In the genomic region with DNA sequence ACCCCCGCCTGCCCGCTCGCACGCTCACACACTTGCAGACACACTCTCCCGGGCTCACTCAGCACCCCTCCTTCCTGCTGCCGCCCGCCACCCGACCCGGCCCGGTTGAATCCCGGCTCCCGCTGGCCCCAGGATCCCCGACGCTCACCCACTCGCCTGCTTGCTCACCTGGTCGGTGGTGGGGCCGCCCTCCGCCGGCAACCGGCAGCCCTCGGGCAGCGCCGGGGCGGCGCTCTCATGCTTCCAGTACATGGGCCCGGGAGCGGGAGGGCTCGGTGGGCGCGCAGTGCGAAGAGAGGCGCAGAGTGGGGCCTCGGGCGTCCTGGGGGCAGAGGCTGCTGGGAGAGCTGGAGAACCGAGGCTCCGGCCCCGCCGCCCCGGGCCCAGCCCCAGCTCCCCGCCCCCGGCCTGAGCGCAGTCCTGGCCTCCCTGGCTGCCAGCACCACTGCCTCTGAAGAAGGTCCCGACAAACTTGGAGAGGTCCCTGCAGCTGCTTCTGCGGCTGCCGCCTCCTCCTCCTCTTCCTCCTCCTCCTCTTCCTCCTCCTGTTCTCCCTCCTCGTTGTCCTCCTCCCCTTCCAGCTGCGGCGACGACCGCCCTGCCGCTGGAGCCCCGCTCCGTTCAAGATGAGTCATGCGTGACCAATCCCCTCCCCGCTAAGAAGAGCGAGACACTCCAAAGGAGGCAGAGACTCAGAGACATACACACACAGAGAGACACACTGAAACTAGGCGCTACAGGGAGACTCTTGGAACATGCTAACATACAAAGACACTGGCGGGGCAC, we compare ENCODE assay signal across 8 mouse cellular contexts. TPM values are rescaled to one million over a fixed set of nuclear protein-coding genes. Genes with fewer than 3 reads are reported as not detected.
DNase-seq lines count a peak whose midpoint lies in the region; ATAC-seq lines count a peak whose summit lies in the region.

A gene (minus strand): TSS at position 453 of the 786 bp plus-strand sequence.

- 1% methylated on average over 53 of the region's 58 CpGs for WGBS in kidney, embryonic 15.5 days
- WGBS in heart, embryonic 13.5 days, result under 1% methylated on average over 55 of the region's 58 CpGs

- ATAC-seq in kidney, embryonic 15.5 days (replicated peaks; ENCODE audit: low FRiP score), result peak; percentile 45
- no peak for ATAC-seq in heart, embryonic 13.5 days (ENCODE audit: extremely low read depth, insufficient number of reproducible peaks, low FRiP score, low TSS enrichment)
- no peak for ATAC-seq in megakaryocyte-erythroid progenitor cell, adult 5-6 weeks (replicated peaks; ENCODE audit: low FRiP score, low TSS enrichment, poor library complexity, severe bottlenecking)

- H3K36me3 ChIP-seq in kidney, embryonic 15.5 days, result no peaks in the 10 kb centered on the region
- H3K36me3 ChIP-seq in heart, embryonic 13.5 days, result no peaks in the 10 kb centered on the region

- H3K9me3 ChIP-seq in kidney, embryonic 15.5 days (replicated peaks), result no peaks in the 10 kb centered on the region
- H3K9me3 ChIP-seq in heart, embryonic 13.5 days, result no peaks in the 10 kb centered on the region

- DNase-seq in kidney, postnatal 25 days, result no peak
- peak; percentile 48 to 56 for DNase-seq in adrenal gland, postnatal 36 days
- no peak for DNase-seq in left cerebral cortex, postnatal 25 days (ENCODE audit: low spot score in 2 of 2)
- peak; percentile 70 for DNase-seq in neural tube, embryonic 10.5 days (ENCODE audit: extremely low spot score, low spot score)
- DNase-seq in cerebellum, adult 11 months, result no peak

- peaks cover 45% of the 10 kb centered on the region for H3K4me1 ChIP-seq in kidney, embryonic 15.5 days
- peaks cover 41% of the 10 kb centered on the region for H3K4me1 ChIP-seq in heart, embryonic 13.5 days

- intact Hi-C loops in left cerebral cortex, postnatal 25 days (cut with DNase I), result loop anchor here (5.0 kb wide), 1 partner anchor 98 kb away; no protein-coding TSS in a partner anchor

- peak within 1 kb of the TSS; percentile 50 for H3K9ac ChIP-seq in kidney, embryonic 15.5 days
- peak within 1 kb of the TSS; percentile 75 for H3K9ac ChIP-seq in heart, embryonic 13.5 days

- no peak within 1 kb of the TSS for H3K27ac ChIP-seq in kidney, embryonic 15.5 days
- H3K27ac ChIP-seq in heart, embryonic 13.5 days (replicated peaks), result no peak within 1 kb of the TSS

- peaks cover 98% of the 10 kb centered on the region for H3K27me3 ChIP-seq in kidney, embryonic 15.5 days
- peaks cover 100% of the 10 kb centered on the region for H3K27me3 ChIP-seq in heart, embryonic 13.5 days (replicated peaks)

- H3K4me2 ChIP-seq in kidney, embryonic 15.5 days, result peak within 1 kb of the TSS; percentile 90
- H3K4me2 ChIP-seq in heart, embryonic 13.5 days, result peak within 1 kb of the TSS; percentile 91

- H3K4me3 ChIP-seq in kidney, embryonic 15.5 days (replicated peaks), result peak within 1 kb of the TSS; percentile 53
- H3K4me3 ChIP-seq in heart, embryonic 13.5 days, result peak within 1 kb of the TSS; percentile 57

RNA-seq across cellular contexts. Expression of the gene that starts here (rescaled TPM):
- 2.4 and 2.6 TPM in 2 replicates for polyA plus RNA-seq in kidney, embryonic 15.5 days (2015; fragmentation: Nextera tagmentation; extraction: Ambion mirVana)
- total RNA-seq in adrenal gland, postnatal 36 days (2021), result 1 to 10 TPM; 1.6 to 1.8 TPM
- 1.0 and 1.3 TPM in 2 replicates for polyA plus RNA-seq in heart, embryonic 13.5 days (2015; fragmentation: Nextera tagmentation; extraction: Ambion mirVana)
- total RNA-seq in left cerebral cortex, postnatal 25 days (2021), result 10 to 100 TPM; 17.5 to 20.0 TPM
- total RNA-seq in megakaryocyte-erythroid progenitor cell, adult 5-6 weeks (2014; fragmentation: Nextera tagmentation), result not detected in 2 replicates
- not detected in 2 replicates for total RNA-seq in megakaryocyte-erythroid progenitor cell, adult 5-6 weeks (2017)

Comparison
In these comparisons a context has a peak if more than half of its experiments do, and no peak if none do; other contexts are left out.
1. RNA of the gene that starts here (total RNA-seq): 17.5 to 20.0 TPM in left cerebral cortex, postnatal 25 days; 1.6 to 1.8 TPM in adrenal gland, postnatal 36 days and not detected in megakaryocyte-erythroid progenitor cell, adult 5-6 weeks; every median in the first group is over 4 times any median in the second.
2. DNase-seq: peak in adrenal gland, postnatal 36 days (2 of 2) and neural tube, embryonic 10.5 days (single experiment); none in kidney, postnatal 25 days (0 of 2), left cerebral cortex, postnatal 25 days (0 of 2) and cerebellum, adult 11 months (single experiment).